Mouse (Mus musculus) A20 (cell line): Measurements from ENCODE around the gene Gm7029.
A peak's percentile ranks its signal among the peaks of the same experiment; 100 is the strongest.

Experiments used
- DNase-seq: peaks from one replicate; pipeline ENCODE4 v3.0.0-alpha.2; 2011; ENCODE audit warnings: low read depth, low spot score

Gene Gm7029

DNA sequence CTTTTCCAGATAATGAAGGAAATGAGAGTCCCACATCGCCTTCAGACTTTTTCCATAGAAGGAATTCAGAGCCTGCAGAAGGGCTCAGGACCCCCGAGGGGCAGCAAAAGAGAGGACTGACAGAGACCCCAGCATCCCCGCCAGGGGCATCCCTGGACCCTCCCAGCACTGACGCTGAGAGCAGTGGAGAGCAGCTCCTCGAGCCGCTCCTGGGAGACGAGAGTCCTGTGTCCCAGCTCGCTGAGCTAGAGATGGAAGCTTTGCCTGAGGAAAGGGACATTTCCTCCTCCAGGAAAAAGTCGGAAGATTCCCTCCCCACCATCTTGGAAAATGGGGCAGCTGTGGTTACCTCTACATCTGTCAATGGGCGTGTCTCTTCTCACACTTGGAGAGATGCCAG lies 39.6 kb downstream of the Gm7029 start:
- no peak for DNase-seq

DNA sequence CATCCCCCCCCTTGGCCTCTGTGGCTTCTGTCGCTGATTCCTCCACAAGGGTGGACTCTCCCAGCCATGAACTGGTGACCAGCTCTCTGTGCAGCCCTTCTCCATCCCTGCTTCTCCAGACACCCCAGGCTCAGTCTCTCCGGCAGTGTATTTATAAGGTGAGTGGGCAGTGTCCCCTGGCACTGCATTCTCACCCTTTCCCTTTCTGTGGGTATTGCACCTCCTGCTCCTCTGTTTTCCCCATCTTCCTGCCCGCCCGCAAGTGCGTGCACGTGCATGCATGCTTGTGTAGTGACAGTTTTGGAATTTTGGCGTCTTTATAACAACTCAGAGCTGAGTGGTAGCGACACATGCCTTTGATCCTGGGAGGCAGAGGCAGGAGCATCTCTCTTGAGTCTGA lies 40.3 kb downstream of the Gm7029 start:
- no peak for DNase-seq

DNA sequence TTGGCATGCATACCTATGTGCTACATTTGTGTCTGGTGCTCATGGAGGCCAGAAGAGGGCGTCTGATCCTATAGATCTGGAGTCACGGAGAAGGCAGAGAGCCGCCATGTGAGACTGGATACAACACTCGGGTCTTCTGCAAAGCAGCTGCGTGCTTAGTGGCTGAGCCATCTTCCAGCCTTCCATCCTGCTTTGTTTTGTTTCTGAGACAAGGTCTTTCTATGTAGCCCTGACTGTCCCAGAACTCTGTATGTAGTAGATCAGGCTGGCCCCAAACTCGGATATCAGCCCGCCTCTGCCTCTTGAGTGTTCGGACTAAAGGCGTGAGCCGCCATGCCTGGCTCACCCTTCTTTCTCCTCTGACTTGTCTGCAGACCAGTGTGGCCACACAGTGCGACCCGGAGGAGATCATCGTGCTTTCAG lies 41.3 kb downstream of the Gm7029 start:
- DNase-seq = no peak

DNA sequence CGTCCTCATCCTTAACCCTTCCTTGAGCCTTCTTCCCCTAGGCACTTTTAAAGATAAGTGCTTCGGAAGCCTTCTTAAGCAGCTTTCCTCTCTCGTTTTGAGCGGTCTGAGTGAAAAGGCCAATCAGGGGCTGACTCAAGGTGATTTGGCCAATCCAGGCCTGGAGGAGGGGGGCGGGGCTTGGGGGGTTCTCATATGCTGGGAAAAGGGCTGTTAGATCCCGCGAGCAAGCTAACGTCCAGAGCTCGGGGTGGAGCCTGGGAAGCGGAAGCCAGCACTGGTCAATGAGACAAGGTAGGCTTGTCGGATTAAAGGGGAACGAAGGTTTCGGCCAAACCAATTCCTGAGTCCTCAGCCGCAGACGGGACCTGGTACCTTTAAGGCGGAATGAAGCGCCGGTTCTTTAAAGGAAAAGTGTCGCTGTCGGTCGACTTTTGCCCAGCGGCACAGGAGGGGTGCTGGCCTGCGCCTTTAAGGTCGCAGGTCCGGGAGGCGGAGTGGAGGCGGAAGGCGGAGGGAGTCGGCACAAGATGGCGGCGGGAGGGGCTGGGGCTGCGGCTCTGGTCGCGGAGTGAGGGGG lies 42.1 kb downstream of the Gm7029 start, which contains the start of the genes Tapbp and Zbtb22:
Gene Tapbp, plus strand, starts transcription at position 229 of the 580 bp plus-strand sequence.
Gene Zbtb22, plus strand, starts transcription at position 234 of the 580 bp plus-strand sequence.
- peak; percentile 98 for DNase-seq

DNA sequence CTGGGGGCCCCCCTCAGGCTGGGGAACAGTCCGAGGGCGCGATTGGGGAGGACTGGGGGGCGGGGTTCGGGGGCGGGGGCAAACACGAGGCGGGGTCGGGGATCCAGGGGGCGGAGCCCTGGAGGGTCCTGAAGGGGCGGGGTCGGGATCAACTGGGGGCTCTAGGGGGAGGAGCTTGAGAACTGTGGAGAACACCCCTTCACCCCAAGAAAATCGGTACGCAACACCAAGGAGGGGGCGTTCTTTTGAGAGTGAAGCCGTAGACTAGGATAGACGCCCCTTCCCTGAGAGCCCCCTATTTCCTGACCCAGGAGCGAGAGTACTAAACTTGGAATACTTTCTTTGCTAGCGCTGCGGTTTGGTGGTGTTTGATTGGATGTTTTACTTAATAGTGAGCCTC lies 42.7 kb downstream of the Gm7029 start:
- DNase-seq = no peak

DNA sequence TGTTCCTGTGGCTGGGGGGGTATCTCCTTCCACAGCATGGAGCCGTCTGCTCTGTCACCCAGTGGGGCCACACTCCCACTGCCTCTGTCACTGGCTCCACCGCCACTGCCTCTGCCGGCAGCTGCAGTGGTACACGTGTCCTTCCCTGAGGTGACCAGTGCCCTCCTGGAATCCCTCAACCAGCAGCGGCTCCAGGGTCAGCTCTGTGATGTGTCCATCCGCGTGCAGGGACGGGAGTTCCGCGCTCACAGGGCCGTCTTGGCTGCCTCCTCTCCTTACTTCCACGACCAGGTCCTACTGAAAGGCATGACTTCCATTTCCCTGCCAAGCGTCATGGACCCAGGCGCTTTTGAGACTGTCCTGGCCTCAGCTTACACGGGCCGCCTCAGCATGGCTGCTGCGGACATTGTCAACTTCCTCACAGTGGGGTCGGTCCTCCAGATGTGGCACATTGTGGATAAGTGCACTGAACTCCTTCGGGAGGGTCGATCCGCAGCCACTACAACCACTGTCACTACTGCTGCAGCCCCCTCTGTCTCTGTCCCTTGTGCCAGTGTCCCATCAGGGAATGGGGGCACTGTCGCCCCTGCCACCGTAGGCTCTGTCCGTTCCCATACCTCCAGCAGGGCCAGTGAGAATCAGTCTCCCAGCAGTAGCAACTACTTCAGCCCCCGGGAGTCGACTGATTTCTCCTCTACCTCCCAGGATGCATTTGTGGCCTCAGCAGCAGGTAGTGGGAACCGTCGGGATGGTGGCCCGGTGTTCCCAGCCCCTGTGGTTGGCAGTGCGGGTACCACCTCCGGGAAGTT lies 43.4 kb downstream of the Gm7029 start:
- DNase-seq = no peak

DNA sequence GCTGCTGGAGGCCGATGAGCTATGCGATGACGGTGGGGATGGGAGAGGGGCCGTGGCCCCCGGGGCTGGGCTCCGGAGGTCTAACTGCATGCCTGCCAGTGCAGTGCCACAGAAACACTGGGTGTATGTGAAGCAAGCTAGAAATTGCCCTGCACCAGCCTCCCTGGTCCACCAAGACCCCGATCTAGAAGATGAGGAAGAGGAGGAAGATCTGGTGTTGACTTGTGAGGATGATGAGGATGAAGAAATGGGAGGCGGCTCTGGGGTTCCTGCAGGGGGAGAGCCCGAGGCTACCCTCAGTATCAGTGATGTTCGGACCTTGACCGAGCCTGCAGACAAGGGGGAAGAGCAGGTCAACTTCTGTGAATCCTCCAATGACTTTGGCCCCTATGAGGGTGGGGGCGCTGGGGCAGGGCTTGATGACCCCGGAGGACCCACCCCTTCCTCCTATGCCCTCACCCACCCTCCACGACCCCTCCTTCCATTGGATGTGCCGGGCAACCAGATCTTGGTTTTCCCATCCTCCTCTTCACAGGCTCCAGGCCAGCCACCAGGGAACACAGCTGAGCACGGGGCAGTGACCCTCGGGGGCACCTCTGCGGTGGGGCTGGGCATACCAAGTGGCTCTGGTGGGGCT lies 44.1 kb downstream of the Gm7029 start:
- DNase-seq = no peak

DNA sequence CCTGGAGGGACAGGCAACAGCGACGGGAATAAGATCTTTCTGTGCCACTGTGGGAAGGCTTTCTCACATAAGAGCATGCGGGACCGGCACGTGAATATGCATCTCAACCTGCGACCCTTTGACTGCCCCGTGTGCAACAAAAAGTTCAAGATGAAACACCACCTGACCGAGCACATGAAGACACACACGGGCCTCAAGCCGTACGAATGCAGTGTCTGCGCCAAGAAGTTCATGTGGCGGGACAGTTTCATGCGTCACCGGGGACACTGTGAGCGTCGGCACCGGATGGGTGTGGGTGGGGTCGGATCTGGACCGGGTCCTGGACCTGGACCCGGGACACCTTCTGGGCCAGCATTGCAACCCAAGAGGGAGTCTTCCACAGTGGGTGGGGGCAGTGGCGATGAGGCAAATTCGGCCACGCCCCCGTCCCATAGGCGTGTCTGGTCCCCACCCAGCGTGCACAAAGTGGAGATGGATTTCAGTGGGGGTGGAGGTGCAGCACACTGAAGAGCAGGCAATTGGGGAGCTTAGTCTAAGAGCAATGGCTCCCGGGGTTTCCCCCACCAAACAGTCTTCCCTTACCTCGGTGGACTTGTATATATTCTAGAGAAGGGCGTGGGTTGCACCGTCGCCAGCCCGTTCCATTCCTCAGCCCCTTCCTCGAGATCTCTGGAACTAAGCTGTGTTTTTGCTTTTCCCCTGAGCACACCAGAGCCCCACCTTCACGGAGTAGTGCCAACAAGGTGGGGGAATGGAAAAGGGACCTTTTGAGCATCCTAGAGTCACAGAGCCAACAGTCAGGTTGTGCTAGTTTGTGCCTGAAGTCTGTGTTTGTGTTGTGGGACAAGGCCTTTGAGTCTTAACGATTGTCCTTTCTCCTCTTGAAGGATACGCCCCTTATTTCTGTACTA lies 44.9 kb downstream of the Gm7029 start:
- DNase-seq = no peak

DNA sequence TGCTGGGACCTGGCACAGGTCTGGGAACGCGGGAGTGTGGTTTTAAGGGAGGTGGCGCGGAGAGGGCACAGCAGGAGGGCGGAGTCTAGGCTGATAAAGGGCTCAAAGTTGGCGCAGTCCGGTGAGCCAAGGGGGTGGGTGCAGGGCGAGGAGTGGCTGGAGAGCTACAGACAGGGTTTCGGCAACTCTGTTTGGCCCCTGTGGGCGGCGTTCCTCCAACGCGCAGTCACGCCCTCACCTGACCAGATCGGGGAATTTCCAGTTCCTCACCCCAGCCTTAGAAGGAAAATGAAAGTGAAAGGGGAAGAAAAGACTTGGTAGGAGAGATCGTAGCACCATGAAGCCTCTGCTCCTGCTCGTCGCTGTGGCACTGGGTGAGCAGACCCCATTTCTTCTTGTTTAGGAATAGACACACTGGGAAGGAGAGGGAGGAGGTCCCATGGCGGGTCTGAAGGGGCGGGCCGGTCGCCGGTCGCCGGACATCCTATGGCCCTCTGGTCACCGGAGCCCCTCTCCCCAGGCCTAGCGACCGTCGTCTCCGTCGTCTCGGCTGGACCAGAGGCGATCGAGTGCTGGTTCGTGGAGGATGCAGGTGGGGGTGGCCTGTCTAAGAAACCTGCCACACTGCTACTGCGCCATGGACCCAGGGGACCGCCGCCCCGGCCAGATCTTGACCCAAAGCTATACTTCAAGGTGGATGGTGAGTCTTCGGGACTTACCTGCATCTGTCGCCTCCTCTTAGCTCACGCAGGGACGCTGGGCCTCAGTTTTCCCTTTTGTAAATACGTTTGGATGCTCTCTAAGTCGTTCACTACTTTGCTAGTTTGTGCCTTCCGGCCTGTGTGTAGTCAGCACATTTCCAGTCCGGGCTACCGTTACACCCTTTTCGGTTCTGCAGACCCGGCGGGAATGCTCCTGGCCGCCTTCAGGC lies 46.0 kb downstream of the Gm7029 start:
- peak; percentile 97 for DNase-seq

DNA sequence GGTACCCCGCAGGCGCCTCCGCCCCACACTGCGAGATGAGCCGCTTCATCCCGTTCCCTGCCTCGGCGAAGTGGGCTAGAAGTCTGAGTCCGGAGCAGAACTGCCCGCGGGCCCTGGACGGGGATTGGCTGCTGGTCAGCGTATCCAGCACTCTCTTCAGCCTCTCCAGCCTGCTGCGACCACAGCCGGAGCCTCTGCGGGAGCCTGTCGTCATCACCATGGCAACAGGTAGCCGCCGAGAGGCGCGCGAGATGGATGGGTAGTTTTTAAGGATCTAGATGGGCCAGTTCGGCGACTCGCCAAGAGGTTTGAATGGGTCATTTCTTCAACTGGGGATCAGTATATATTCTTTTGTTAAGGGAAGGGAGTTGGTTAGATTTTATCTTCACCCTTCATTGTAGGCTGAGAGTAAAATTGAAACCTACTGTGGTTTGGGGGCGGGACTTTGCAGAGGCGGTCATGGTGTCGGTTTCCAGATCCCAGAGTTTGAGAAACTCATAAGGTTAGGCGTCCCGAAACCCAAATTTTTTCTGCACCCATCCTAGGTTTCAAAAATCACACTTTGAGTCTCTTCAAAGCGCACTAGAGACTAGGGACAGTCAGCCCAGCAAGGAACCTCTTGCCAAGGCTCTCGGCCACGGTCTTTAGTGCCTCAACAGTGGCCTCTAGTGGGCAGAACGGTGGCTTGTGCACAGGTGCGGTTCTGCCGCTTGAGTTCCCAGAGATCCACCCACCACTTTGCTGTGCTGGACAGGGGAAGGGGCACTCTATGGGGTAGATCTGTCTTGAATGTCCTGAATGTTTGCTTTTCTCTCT lies 46.9 kb downstream of the Gm7029 start:
- DNase-seq = peak; percentile 93

DNA sequence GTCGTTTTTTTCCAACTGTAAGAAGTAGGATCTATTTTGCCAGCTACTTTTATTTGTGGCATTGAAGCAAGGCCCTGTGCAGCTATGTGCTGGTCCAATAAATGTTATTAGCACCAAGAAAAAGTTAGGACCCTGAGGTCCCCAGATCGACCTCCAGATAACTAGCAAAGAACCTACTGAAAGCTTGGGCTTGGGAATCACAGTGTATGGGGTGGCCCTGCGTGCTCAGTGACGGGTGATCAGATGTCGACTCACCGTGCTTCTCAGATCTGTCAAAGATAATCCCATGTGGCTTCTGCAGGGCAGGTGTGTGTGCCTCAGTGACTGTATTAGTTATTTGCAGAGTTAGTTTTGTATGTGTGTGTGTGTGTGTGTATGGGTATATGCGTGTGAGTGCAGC lies 47.7 kb downstream of the Gm7029 start:
- DNase-seq = no peak
